Mouse (Mus musculus) MEL (cell line): ENCODE results near the gene Chchd10. TPM values are rescaled to one million over a fixed set of nuclear protein-coding genes. Genes with fewer than 3 reads are reported as not detected.

Source experiments
- DNase-seq: peaks from one replicate; pipeline ENCODE4 v3.0.0; 2011; ENCODE audit warnings: low read depth, low spot score
- H3K27ac ChIP-seq: 2 replicates; pipeline ENCODE4 v1.5.1; 2012; ENCODE audit warnings: low read depth, mild to moderate bottlenecking, control low read depth, low read length, moderate library complexity; ENCODE audit not compliant: control insufficient read depth
- H3K27me3 ChIP-seq, 2 experiments: fragments of 150-350 bp in 1 of 2; sonication (generic) in 1 of 2; 2 replicates each; pipeline ENCODE4 v1.6.1; 2012; ENCODE audit warnings: low read length in 2 of 2, mild to moderate bottlenecking in 2 of 2, improper control_type of control experiment in 1 of 2, moderate library complexity in 1 of 2; ENCODE audit not compliant: insufficient read depth in 2 of 2, control insufficient read depth in 1 of 2
- H3K36me3 ChIP-seq, 2 experiments: 2 replicates each; pipeline ENCODE4 v1.6.1; 2012 to 2014; ENCODE audit warnings: low read length in 2 of 2, improper control_type of control experiment in 1 of 2, inconsistent platforms in 1 of 2, mild to moderate bottlenecking in 1 of 2; ENCODE audit not compliant: insufficient read depth in 2 of 2, control insufficient read depth in 1 of 2
- H3K4me1 ChIP-seq, 2 experiments: fragments of 150-350 bp in 1 of 2; sonication (generic) in 1 of 2; 2 replicates each; pipeline ENCODE4 v1.6.1; 2012; ENCODE audit warnings: low read length in 2 of 2, improper control_type of control experiment in 1 of 2, mild to moderate bottlenecking in 1 of 2; ENCODE audit not compliant: insufficient read depth in 2 of 2, control insufficient read depth in 1 of 2
- H3K4me3 ChIP-seq, 2 experiments: fragments of 150-350 bp in 1 of 2; sonication (generic) in 1 of 2; 2 replicates each; pipeline ENCODE4 v1.5.1; 2012; ENCODE audit warnings: low read depth in 2 of 2, low read length in 2 of 2, mild to moderate bottlenecking in 2 of 2, moderate library complexity in 2 of 2, control low read depth in 1 of 2, improper control_type of control experiment in 1 of 2; ENCODE audit not compliant: control insufficient read depth in 1 of 2, insufficient read depth in 1 of 2
- H3K79me2 ChIP-seq: 2 replicates; pipeline ENCODE4 v1.6.1; 2012; ENCODE audit warnings: mild to moderate bottlenecking, low read length, moderate library complexity; ENCODE audit not compliant: control insufficient read depth, poor library complexity, insufficient read depth
- H3K9ac ChIP-seq: 2 replicates; pipeline ENCODE4 v1.6.1; 2012; ENCODE audit warnings: low read depth, mild to moderate bottlenecking, control low read depth, low read length, moderate library complexity; ENCODE audit not compliant: control insufficient read depth, poor library complexity, severe bottlenecking
- H3K9me3 ChIP-seq: fragments of 150-350 bp; sonication (generic); replicated peaks from 2 replicates; pipeline ENCODE4 v1.6.1; 2012; ENCODE audit warnings: mild to moderate bottlenecking, low read length, improper control_type of control experiment, moderate library complexity; ENCODE audit not compliant: insufficient read depth
- BHLHE40 ChIP-seq: IDR thresholded peaks from 2 replicates; pipeline ENCODE4 v1.6.1; 2012; ENCODE audit warnings: low read depth, mild to moderate bottlenecking, inconsistent platforms, low read length, improper control_type of control experiment, borderline replicate concordance
- E2F4 ChIP-seq: IDR thresholded peaks from 2 replicates; pipeline ENCODE4 v1.6.1; 2011; ENCODE audit warnings: low read depth, low read length, improper control_type of control experiment, borderline replicate concordance
- EP300 ChIP-seq, 2 experiments: IDR thresholded peaks; 2 replicates each; pipeline ENCODE4 v1.6.1; 2011; ENCODE audit warnings: improper control_type of control experiment in 2 of 2, low read length in 2 of 2, low read depth in 1 of 2, mild to moderate bottlenecking in 1 of 2
- GATA1 ChIP-seq: IDR thresholded peaks from 2 replicates; pipeline ENCODE4 v1.6.1; 2011; ENCODE audit warnings: low read depth, low read length, improper control_type of control experiment
- JUND ChIP-seq: IDR thresholded peaks from 2 replicates; pipeline ENCODE4 v1.6.1; 2011; ENCODE audit warnings: low read depth, mild to moderate bottlenecking, improper control_type of control experiment, low read length
- MAZ ChIP-seq: IDR thresholded peaks from 2 replicates; pipeline ENCODE4 v1.6.1; 2012; ENCODE audit warnings: low read depth, mild to moderate bottlenecking, inconsistent platforms, low read length, improper control_type of control experiment
- MYC ChIP-seq: IDR thresholded peaks from 2 replicates; pipeline ENCODE4 v1.6.1; 2011; ENCODE audit warnings: low read depth, mild to moderate bottlenecking, low read length, improper control_type of control experiment, moderate library complexity
- POLR2AphosphoS2 ChIP-seq: IDR thresholded peaks from 2 replicates; pipeline ENCODE4 v1.6.1; 2011; ENCODE audit warnings: low read length, improper control_type of control experiment
- RAD21 ChIP-seq: IDR thresholded peaks from 2 replicates; pipeline ENCODE4 v1.6.1; 2011; ENCODE audit warnings: mild to moderate bottlenecking, low read depth, low read length, improper control_type of control experiment
- RCOR1 ChIP-seq: IDR thresholded peaks from 2 replicates; pipeline ENCODE4 v1.6.1; 2012; ENCODE audit warnings: low read depth, mild to moderate bottlenecking, inconsistent platforms, low read length, improper control_type of control experiment
- SIN3A ChIP-seq: IDR thresholded peaks from 2 replicates; pipeline ENCODE4 v1.6.1; 2012; ENCODE audit warnings: low read length, improper control_type of control experiment, inconsistent platforms
- TAL1 ChIP-seq: IDR thresholded peaks from 2 replicates; pipeline ENCODE4 v1.6.1; 2012; ENCODE audit warnings: mild to moderate bottlenecking, inconsistent platforms, low read length, moderate library complexity, mixed read lengths
- TCF12 ChIP-seq: IDR thresholded peaks from 2 replicates; pipeline ENCODE4 v1.6.1; 2014; ENCODE audit warnings: low read depth, mild to moderate bottlenecking, inconsistent platforms, low read length, improper control_type of control experiment, moderate library complexity
- UBTF ChIP-seq: IDR thresholded peaks from 2 replicates; pipeline ENCODE4 v1.6.1; 2012; ENCODE audit warnings: low read depth, mild to moderate bottlenecking, inconsistent platforms, low read length, improper control_type of control experiment, moderate library complexity, borderline replicate concordance; ENCODE audit not compliant: insufficient read depth
- USF1 ChIP-seq: IDR thresholded peaks from 2 replicates; pipeline ENCODE4 v1.6.1; 2014; ENCODE audit warnings: low read depth, mild to moderate bottlenecking, inconsistent platforms, low read length, improper control_type of control experiment, moderate library complexity
- USF2 ChIP-seq, 2 experiments: IDR thresholded peaks; 2 replicates each; pipeline ENCODE4 v1.6.1; 2011 to 2012; ENCODE audit warnings: improper control_type of control experiment in 2 of 2, low read length in 2 of 2, borderline replicate concordance in 1 of 2, inconsistent platforms in 1 of 2, low read depth in 1 of 2, mild to moderate bottlenecking in 1 of 2; ENCODE audit not compliant: insufficient read depth in 1 of 2
- ZKSCAN1 ChIP-seq: IDR thresholded peaks from 2 replicates; pipeline ENCODE4 v1.6.1; 2012; ENCODE audit warnings: low read depth, mild to moderate bottlenecking, inconsistent platforms, low read length, improper control_type of control experiment, moderate library complexity
- ZMIZ1 ChIP-seq: IDR thresholded peaks from 2 replicates; pipeline ENCODE4 v1.6.1; 2012; ENCODE audit warnings: low read depth, mild to moderate bottlenecking, inconsistent platforms, low read length, improper control_type of control experiment, moderate library complexity
- ZNF384 ChIP-seq: IDR thresholded peaks from 2 replicates; pipeline ENCODE4 v1.6.1; 2012; ENCODE audit warnings: low read depth, mild to moderate bottlenecking, inconsistent platforms, low read length, improper control_type of control experiment
- polyA plus RNA-seq, 2 experiments: library from polyadenylated mRNA; stranded (reverse) in 1 of 2; unstranded in 1 of 2; fragments of >175 nt in 1 of 2; fragments of >200 nt in 1 of 2; gene quantifications; 2 replicates each; pipeline versions ENCODE4 v1.2.1 to v1.2.4; 2012; ENCODE audit warnings: low replicate concordance in 2 of 2, low read depth in 1 of 2; ENCODE audit not compliant: insufficient read length in 2 of 2, insufficient read depth in 1 of 2, missing spikeins in 1 of 2
- total RNA-seq: library from RNA; depleted of rRNA; stranded (reverse); fragments of 300-350 nt; gene quantifications from 2 replicates; pipeline ENCODE4 v1.2.3, GENCODE M21; 2012

Gene Chchd10
- total and polyA plus RNA-seq, 3 experiments = 143 to 428 TPM; not detected in 1

GRCm38 (mm10) chr10:75935680-75936541 is 3.0 kb downstream of the Chchd10 start, which contains the start of gene Mmp11 (continued):
- TF ChIP-seq ZMIZ1 = 0 out of 2 replicates have a peak, but pooled peaks have one; percentile 49
- TF ChIP-seq RAD21 = no peak
- TF ChIP-seq BHLHE40 = no peak

- DNase-seq = peak; percentile 37
- H3K27me3 ChIP-seq = no peaks in the 10 kb centered on the region
- TF ChIP-seq E2F4 (no peak), POLR2AphosphoS2 (0 out of 2 replicates have a peak, but pooled peaks have one; percentile 15), JUND (no peak)
- TF ChIP-seq, all 39 proteins: peak for 1
- Histone ChIP-seq H3K9me3 (no peaks in the 10 kb centered on the region), H3K27ac (peak overlapping the region; percentile 17; the same call in 1 of the 2 replicates), H3K4me3 (no peak overlapping the region), H3K9ac (peak overlapping the region; percentile 16), H3K4me1 (peaks cover 16 to 37% of the 10 kb centered on the region in 2 experiments), H3K36me3 (peaks cover 0 to 34% of the 10 kb centered on the region in 2 experiments; a peak in 2 of 4 replicates), H3K79me2 (peaks cover 9% of the 10 kb centered on the region)
Observed at GRCm38 (mm10) chr10:75936909-75937667, 4.2 kb downstream of the Chchd10 start.

- H3K27ac ChIP-seq = peak overlapping the region; percentile 59
Observed at GRCm38 (mm10) chr10:75937851-75938643, 5.1 kb downstream of the Chchd10 start.

More at GRCm38 (mm10) chr10:75937851-75938643, 5.1 kb downstream of the Chchd10 start:
- TF ChIP-seq TCF12 (peak; percentile 70; the same call in 1 of the 2 replicates), GATA1 (peak; percentile 52), ZNF384 (peak; percentile 43; the same call in 1 of the 2 replicates), UBTF (no peak), SIN3A (peak; percentile 50; the same call in 1 of the 2 replicates), USF2 (IDR thresholded peaks at IDR 0.05; ENCODE audit: borderline replicate concordance in 1 of 2, insufficient read depth in 1 of 2, low read depth in 1 of 2, low read length in 2 of 2) (no peak), ZKSCAN1 (peak; percentile 99), TAL1 (peak; percentile 53), JUND (no peak), MAZ (no peak), RCOR1 (0 out of 2 replicates have a peak, but pooled peaks have one; percentile 50), EP300 (IDR thresholded peaks at IDR 0.05; ENCODE audit: low read depth in 1 of 2, low read length in 2 of 2) (peak; percentile 69 to 77), USF1 (no peak), POLR2AphosphoS2 (0 out of 2 replicates have a peak, but pooled peaks have one; percentile 26), MYC (0 out of 2 replicates have a peak, but pooled peaks have one; percentile 36), BHLHE40 (no peak)
- TF ChIP-seq, all 39 proteins: peak for 10
- Histone ChIP-seq H3K4me3 (no peak overlapping the region), H3K9ac (peak overlapping the region; percentile 35), H3K36me3 (peaks cover 0 to 41% of the 10 kb centered on the region in 2 experiments; a peak in 2 of 4 replicates), H3K9me3 (no peaks in the 10 kb centered on the region), H3K79me2 (peaks cover 9% of the 10 kb centered on the region), H3K4me1 (peaks cover 14 to 46% of the 10 kb centered on the region in 2 experiments), H3K27me3 (no peaks in the 10 kb centered on the region)
- peak; percentile 61 for DNase-seq
